Mouse (Mus musculus) neutrophil, adult 83 days (primary cell): Measurements from ENCODE around the gene Olfr275. TPM values are rescaled to one million over a fixed set of nuclear protein-coding genes. Genes with fewer than 3 reads are reported as not detected.

Experiments
- total RNA-seq, 2 experiments: library from RNA; stranded (reverse); gene quantifications; one replicate each; pipeline ENCODE4 v1.2.4; 2023

Gene Olfr275
- not detected for total RNA-seq

GRCm38 (mm10) chr4:52814304-52814703 lies at the start of gene Olfr275:
Gene Olfr275 (plus strand): TSS chr4:52814604.

GRCm38 (mm10) chr4:52859136-52859535 lies 44.7 kb downstream of the Olfr275 start, which contains the start of gene Olfr273:
Gene Olfr273 (minus strand): TSS chr4:52859236.

Other genes with a start within 250 kb of the Olfr275 start
- not detected for gene Toporsl, start 218.3 kb upstream of the Olfr275 start, total RNA-seq
- gene Olfr273, start 44.6 kb downstream of the Olfr275 start, total RNA-seq, result not detected
- gene Olfr272, start 104.6 kb downstream of the Olfr275 start, total RNA-seq, result not detected
- gene Olfr270, start 149.9 kb downstream of the Olfr275 start, total RNA-seq, result not detected
- not detected for gene Nipsnap3a, start 174.7 kb downstream of the Olfr275 start, total RNA-seq
- 10 to 100 TPM; 31.2 to 34.1 TPM for gene Nipsnap3b, start 197.3 kb downstream of the Olfr275 start, total RNA-seq